Mouse (Mus musculus) MEL (cell line): Measurements from ENCODE around the gene Ppp3r2.

ENCODE experiments used
- CHD2 ChIP-seq: IDR thresholded peaks from 2 replicates; pipeline ENCODE4 v1.6.1; 2011; ENCODE audit warnings: low read length, improper control_type of control experiment
- CTCF ChIP-seq, 3 experiments: IDR thresholded peaks in 2 of 3; conservative IDR thresholded peaks in 1 of 3; 2 replicates each; pipeline ENCODE4 v1.5.1; 2011 to 2012; ENCODE audit warnings: low read length in 3 of 3, low read depth in 2 of 3, mild to moderate bottlenecking in 2 of 3, improper control_type of control experiment in 1 of 3, inconsistent platforms in 1 of 3, mixed read lengths in 1 of 3, moderate library complexity in 1 of 3; ENCODE audit not compliant: control insufficient read depth in 1 of 3, insufficient read depth in 1 of 3, poor library complexity in 1 of 3, severe bottlenecking in 1 of 3
- GABPA ChIP-seq: IDR thresholded peaks from 2 replicates; pipeline ENCODE4 v1.6.1; 2012; ENCODE audit warnings: low read depth, mild to moderate bottlenecking, inconsistent platforms, low read length, improper control_type of control experiment, moderate library complexity
- JUND ChIP-seq: IDR thresholded peaks from 2 replicates; pipeline ENCODE4 v1.6.1; 2011; ENCODE audit warnings: low read depth, mild to moderate bottlenecking, improper control_type of control experiment, low read length
- KAT2A ChIP-seq: conservative IDR thresholded peaks from 2 replicates; pipeline ENCODE4 v1.6.1; 2012; ENCODE audit warnings: low read depth, low read length, improper control_type of control experiment, inconsistent platforms
- MAFK ChIP-seq: IDR thresholded peaks from 2 replicates; pipeline ENCODE4 v1.6.1; 2011; ENCODE audit warnings: low read depth, mild to moderate bottlenecking, low read length, improper control_type of control experiment, borderline replicate concordance
- MAX ChIP-seq: IDR thresholded peaks from 2 replicates; pipeline ENCODE4 v1.6.1; 2011; ENCODE audit warnings: low read length, improper control_type of control experiment
- MAZ ChIP-seq: IDR thresholded peaks from 2 replicates; pipeline ENCODE4 v1.6.1; 2012; ENCODE audit warnings: low read depth, mild to moderate bottlenecking, inconsistent platforms, low read length, improper control_type of control experiment
- POLR2A ChIP-seq, 2 experiments: IDR thresholded peaks; 2 replicates each; pipeline ENCODE4 v1.6.1; 2011 to 2012; ENCODE audit warnings: low read length in 2 of 2, mild to moderate bottlenecking in 2 of 2, control low read depth in 1 of 2, improper control_type of control experiment in 1 of 2, low read depth in 1 of 2, moderate library complexity in 1 of 2; ENCODE audit not compliant: control insufficient read depth in 1 of 2, insufficient read depth in 1 of 2, poor library complexity in 1 of 2
- SIN3A ChIP-seq: IDR thresholded peaks from 2 replicates; pipeline ENCODE4 v1.6.1; 2012; ENCODE audit warnings: low read length, improper control_type of control experiment, inconsistent platforms
- TCF12 ChIP-seq: IDR thresholded peaks from 2 replicates; pipeline ENCODE4 v1.6.1; 2014; ENCODE audit warnings: low read depth, mild to moderate bottlenecking, inconsistent platforms, low read length, improper control_type of control experiment, moderate library complexity
- USF1 ChIP-seq: IDR thresholded peaks from 2 replicates; pipeline ENCODE4 v1.6.1; 2014; ENCODE audit warnings: low read depth, mild to moderate bottlenecking, inconsistent platforms, low read length, improper control_type of control experiment, moderate library complexity
- USF2 ChIP-seq, 2 experiments: IDR thresholded peaks; 2 replicates each; pipeline ENCODE4 v1.6.1; 2011 to 2012; ENCODE audit warnings: improper control_type of control experiment in 2 of 2, low read length in 2 of 2, borderline replicate concordance in 1 of 2, inconsistent platforms in 1 of 2, low read depth in 1 of 2, mild to moderate bottlenecking in 1 of 2; ENCODE audit not compliant: insufficient read depth in 1 of 2
- ZNF384 ChIP-seq: IDR thresholded peaks from 2 replicates; pipeline ENCODE4 v1.6.1; 2012; ENCODE audit warnings: low read depth, mild to moderate bottlenecking, inconsistent platforms, low read length, improper control_type of control experiment

- TF ChIP-seq CTCF (IDR thresholded peaks at IDR 0.05 in 2 of 3, conservative IDR thresholded peaks at IDR 0.05 in 1 of 3; ENCODE audit: control insufficient read depth in 1 of 3, insufficient read depth in 1 of 3, low read depth in 2 of 3, low read length in 3 of 3, poor library complexity in 1 of 3, severe bottlenecking in 1 of 3) (no peak), ZNF384 (no peak), MAX (no peak), CHD2 (no peak), USF1 (no peak), USF2 (IDR thresholded peaks at IDR 0.05; ENCODE audit: borderline replicate concordance in 1 of 2, insufficient read depth in 1 of 2, low read depth in 1 of 2, low read length in 2 of 2) (no peak), MAZ (no peak), MAFK (no peak), TCF12 (no peak), JUND (no peak), POLR2A (IDR thresholded peaks at IDR 0.05; ENCODE audit: control insufficient read depth in 1 of 2, insufficient read depth in 1 of 2, low read depth in 1 of 2, low read length in 2 of 2, poor library complexity in 1 of 2) (no peak), GABPA (no peak), SIN3A (no peak), KAT2A (no peak)
Measured at GRCm38 (mm10) chr4:49676790-49677189, 5.0 kb downstream of the Ppp3r2 start.
